Mouse (Mus musculus) forebrain, embryonic 11.5 days (tissue): ENCODE data around the gene Zbtb11. TPM values are rescaled to one million over a fixed set of nuclear protein-coding genes. Genes with fewer than 3 reads are reported as not detected.

Experiments
- ATAC-seq: fragments of 200-750 bp; cut with Nextera tagmentation; replicated peaks from 2 replicates; pipeline ENCODE4 v1.8.0; 2017; ENCODE audit warnings: moderate TSS enrichment; ENCODE audit not compliant: low FRiP score
- DNase-seq: peaks from one replicate; pipeline ENCODE4 v3.0.0-alpha.2; 2017; ENCODE audit warnings: low spot score
- H3K27ac ChIP-seq: fragments of 300-500 bp; sonication (generic); 2 replicates; pipeline ENCODE4 v1.5.1; 2014; ENCODE audit warnings: low read depth, low read length
- H3K27me3 ChIP-seq: fragments of 300-500 bp; sonication (generic); 2 replicates; pipeline ENCODE4 v1.6.1; 2014; ENCODE audit warnings: mild to moderate bottlenecking, low read length, mixed read lengths; ENCODE audit not compliant: control insufficient read depth, insufficient read depth
- H3K36me3 ChIP-seq: fragments of 300-500 bp; sonication (generic); 2 replicates; pipeline ENCODE4 v1.6.1; 2014; ENCODE audit warnings: mild to moderate bottlenecking, low read length, moderate library complexity, mixed read lengths; ENCODE audit not compliant: control insufficient read depth, insufficient read depth
- H3K4me1 ChIP-seq: fragments of 300-500 bp; sonication (generic); replicated peaks from 2 replicates; pipeline ENCODE4 v1.6.1; 2014; ENCODE audit warnings: low read length, mixed read lengths; ENCODE audit not compliant: control insufficient read depth, insufficient read depth
- H3K4me2 ChIP-seq: fragments of 300-500 bp; sonication (generic); 2 replicates; pipeline ENCODE4 v1.6.1; 2014; ENCODE audit warnings: low read depth, mild to moderate bottlenecking, low read length, moderate library complexity, mixed read lengths; ENCODE audit not compliant: severe bottlenecking
- H3K4me3 ChIP-seq: fragments of 300-500 bp; sonication (generic); 2 replicates; pipeline ENCODE4 v1.5.1; 2014; ENCODE audit warnings: low read depth, low read length
- H3K9ac ChIP-seq: fragments of 300-500 bp; sonication (generic); 2 replicates; pipeline ENCODE4 v1.6.1; 2014; ENCODE audit warnings: low read length
- H3K9me3 ChIP-seq: fragments of 300-500 bp; sonication (generic); 2 replicates; pipeline ENCODE4 v1.6.1; 2016; ENCODE audit warnings: low read length, mixed read lengths; ENCODE audit not compliant: control insufficient read depth
- WGBS: fragments of 180-500 bp; shearing (Covaris S2); extraction: QIAGEN DNeasy Blood & Tissue Kit; methylation state at CpG from one replicate; pipeline ENCODE4 v1.1.7; 2014; 5-methylcytosine and 5-hydroxymethylcytosine counted together
- polyA plus RNA-seq: library from polyadenylated mRNA; unstranded; fragments of >200 nt; fragmentation: Nextera tagmentation; extraction: Ambion mirVana; gene quantifications from 2 replicates; pipeline ENCODE4 v1.2.1, GENCODE M21; 2014

The Zbtb11 gene
- polyA plus RNA-seq, 1 experiment from 2014 or later = 21.7 TPM

- ATAC-seq = no peak
- Histone ChIP-seq H3K4me3 (no peak overlapping the region), H3K4me2 (no peak overlapping the region), H3K9me3 (no peaks in the 10 kb centered on the region), H3K9ac (no peak overlapping the region), H3K36me3 (no peaks in the 10 kb centered on the region; the same call in 1 of the 2 replicates), H3K4me1 (peaks cover 4% of the 10 kb centered on the region), H3K27ac (no peak overlapping the region), H3K27me3 (no peaks in the 10 kb centered on the region)
- DNase-seq = peak; percentile 54
- 76% methylated on average over 4 of the region's 4 CpGs for WGBS
Observed at GRCm38 (mm10) chr16:55964126-55964949, 9.3 kb upstream of the Zbtb11 start.

- DNase-seq (peak; percentile 96), ATAC-seq (peak; percentile 92)
- Histone ChIP-seq H3K9me3 (no peaks in the 10 kb centered on the region), H3K27me3 (no peaks in the 10 kb centered on the region), H3K27ac (peak within 1 kb of the TSS; percentile 73), H3K36me3 (peaks cover 8% of the 10 kb centered on the region; the same call in 1 of the 2 replicates), H3K9ac (peak within 1 kb of the TSS; percentile 97), H3K4me2 (peak within 1 kb of the TSS; percentile 88), H3K4me1 (peaks cover 4% of the 10 kb centered on the region), H3K4me3 (peak within 1 kb of the TSS; percentile 86)
- 0% methylated on average over 42 of the region's 42 CpGs for WGBS
Observed at GRCm38 (mm10) chr16:55966212-55966871, 7.3 kb upstream of the Zbtb11 start, which contains the start of gene Rpl24. Gene Rpl24, plus strand, starts transcription at chr16:55966275.

- H3K27me3 ChIP-seq = no peaks in the 10 kb centered on the region
- H3K4me3 ChIP-seq = peak overlapping the region; percentile 86
- peak overlapping the region; percentile 18; the same call in 1 of the 2 replicates for H3K27ac ChIP-seq
- WGBS = 28% methylated on average over 1 of the region's 1 CpGs
- peak; percentile 41 for DNase-seq
- H3K9ac ChIP-seq = peak overlapping the region; percentile 97
- H3K4me2 ChIP-seq = peak overlapping the region; percentile 88
- H3K9me3 ChIP-seq = no peaks in the 10 kb centered on the region
- ATAC-seq = no peak
- peaks cover 14% of the 10 kb centered on the region; the same call in 1 of the 2 replicates for H3K36me3 ChIP-seq
- H3K4me1 ChIP-seq = peaks cover 4% of the 10 kb centered on the region
Observed at GRCm38 (mm10) chr16:55967221-55967620, 6.5 kb upstream of the Zbtb11 start.

- Histone ChIP-seq H3K4me3 (no peak overlapping the region), H3K4me2 (no peak overlapping the region), H3K9ac (no peak overlapping the region), H3K27ac (no peak overlapping the region), H3K36me3 (peaks cover 14% of the 10 kb centered on the region; the same call in 1 of the 2 replicates), H3K9me3 (no peaks in the 10 kb centered on the region), H3K27me3 (no peaks in the 10 kb centered on the region), H3K4me1 (peaks cover 10% of the 10 kb centered on the region)
- peak; percentile 54 for DNase-seq
- 85% methylated on average over 3 of the region's 3 CpGs for WGBS
- ATAC-seq = no peak
Observed at GRCm38 (mm10) chr16:55969147-55969546, 4.5 kb upstream of the Zbtb11 start.

- Histone ChIP-seq H3K27ac (no peak overlapping the region), H3K36me3 (peaks cover 14% of the 10 kb centered on the region; the same call in 1 of the 2 replicates), H3K9me3 (no peaks in the 10 kb centered on the region), H3K4me3 (no peak overlapping the region), H3K27me3 (no peaks in the 10 kb centered on the region), H3K4me1 (peaks cover 14% of the 10 kb centered on the region), H3K9ac (no peak overlapping the region), H3K4me2 (no peak overlapping the region)
- WGBS = 91% methylated on average over 5 of the region's 5 CpGs
- ATAC-seq (no peak), DNase-seq (peak; percentile 21)
Observed at GRCm38 (mm10) chr16:55970416-55970815, 3.3 kb upstream of the Zbtb11 start.

- 85% methylated on average over 6 of the region's 6 CpGs for WGBS
- H3K9ac ChIP-seq = no peak overlapping the region
- peaks cover 14% of the 10 kb centered on the region for H3K4me1 ChIP-seq
- no peak overlapping the region for H3K4me3 ChIP-seq
- no peak overlapping the region for H3K4me2 ChIP-seq
- H3K36me3 ChIP-seq = peaks cover 14% of the 10 kb centered on the region; the same call in 1 of the 2 replicates
- H3K9me3 ChIP-seq = no peaks in the 10 kb centered on the region
- H3K27me3 ChIP-seq = no peaks in the 10 kb centered on the region
- ATAC-seq = no peak
- H3K27ac ChIP-seq = no peak overlapping the region
- DNase-seq = peak; percentile 44
Observed at GRCm38 (mm10) chr16:55971735-55972615, 1.7 kb upstream of the Zbtb11 start.

- Histone ChIP-seq H3K9ac (0 out of 2 replicates have a peak overlapping the region, but pooled peaks have one; percentile 5), H3K36me3 (peaks cover 14% of the 10 kb centered on the region; the same call in 1 of the 2 replicates)
Observed at GRCm38 (mm10) chr16:55972626-55973201, 969 bp upstream of the Zbtb11 start.

More at GRCm38 (mm10) chr16:55972626-55973201, 969 bp upstream of the Zbtb11 start:
- H3K4me3 ChIP-seq = peak overlapping the region; percentile 99; the same call in 1 of the 2 replicates
- no peak for DNase-seq
- no peaks in the 10 kb centered on the region for H3K27me3 ChIP-seq
- no peaks in the 10 kb centered on the region for H3K9me3 ChIP-seq
- H3K4me2 ChIP-seq = peak overlapping the region; percentile 44
- peak overlapping the region; percentile 34; the same call in 1 of the 2 replicates for H3K27ac ChIP-seq
- no peak for ATAC-seq
- 59% methylated on average over 10 of the region's 10 CpGs for WGBS
- peaks cover 10% of the 10 kb centered on the region; the same call in 1 of the 2 replicates for H3K4me1 ChIP-seq
